Mouse (Mus musculus) monocyte, adult 59 days (primary cell): Measurements from ENCODE around the gene Ak4. TPM values are rescaled to one million over a fixed set of nuclear protein-coding genes. Genes with fewer than 3 reads are reported as not detected.

ENCODE experiments used
- total RNA-seq, 2 experiments: library from RNA; stranded (reverse); gene quantifications; one replicate each; pipeline ENCODE4 v1.2.4; 2023

Ak4 gene
- not detected for total RNA-seq

GRCm38 (mm10) chr4:101419151-101419910 is at the start of gene Ak4:
TSS of gene Ak4 (plus strand) at chr4:101419277.

GRCm38 (mm10) chr4:101496534-101497237 is 77.6 kb downstream of the Ak4 start, which contains the start of gene Dnajc6:
TSS of gene Dnajc6 (plus strand) at chr4:101496648.

Other genes starting within 250 kb of the Ak4 start
- gene Jak1, start 154.0 kb upstream of the Ak4 start, total RNA-seq = 100 to 1,000 TPM; 182 TPM
- under 1 TPM in 1 of 2 experiments, not detected in 1; 0.18 TPM for gene Dnajc6, start 77.4 kb downstream of the Ak4 start, total RNA-seq
- gene Leprot, start 228.4 kb downstream of the Ak4 start, total RNA-seq = 100 to 1,000 TPM; 133 to 141 TPM